Mouse (Mus musculus) liver, embryonic 14.5 days (tissue): Measurements from ENCODE around the gene Slc38a6.

Source experiments
- CTCF ChIP-seq: IDR thresholded peaks from 2 replicates; pipeline ENCODE4 v1.5.1; 2016; ENCODE audit warnings: antibody characterized with exemption, low read depth, control low read depth
- EP300 ChIP-seq: IDR thresholded peaks from 2 replicates; pipeline ENCODE4 v1.6.1; 2016; ENCODE audit warnings: antibody characterized with exemption, low read depth

- no peak for TF ChIP-seq CTCF
- no peak for TF ChIP-seq EP300
Observed at GRCm38 (mm10) chr12:73371132-73371531, 84.6 kb downstream of the Slc38a6 start.
